Mouse (Mus musculus) heart, postnatal 0 days (tissue): ENCODE data around the gene Ksr1.

ENCODE experiments used
- CTCF ChIP-seq: IDR thresholded peaks from 2 replicates; pipeline ENCODE4 v1.5.1; 2016; ENCODE audit warnings: antibody characterized with exemption, control low read depth, low read depth
- EP300 ChIP-seq: IDR thresholded peaks from 2 replicates; pipeline ENCODE4 v1.6.1; 2016; ENCODE audit warnings: antibody characterized with exemption, low read depth

- TF ChIP-seq CTCF, result no peak
- TF ChIP-seq EP300, result no peak
Observed at GRCm38 (mm10) chr11:79080081-79080480, 66.1 kb downstream of the Ksr1 start.
